Mouse (Mus musculus): Measurements from ENCODE around the gene Msgn1.
A peak's percentile ranks its signal among the peaks of the same experiment; 100 is the strongest.

The Msgn1 gene

GRCm38 (mm10) chr12:11208872-11209271, at the start of gene Msgn1:
Msgn1 (minus strand) TSS chr12:11208972.
- no peak for ATAC-seq (ENCODE audit: insufficient number of reproducible peaks, low FRiP score, low TSS enrichment)

GRCm38 (mm10) chr12:11250322-11250721, 41.5 kb upstream of the Msgn1 start:
- ATAC-seq (ENCODE audit: insufficient number of reproducible peaks, low FRiP score, low TSS enrichment): no peak

- no peak for ATAC-seq (ENCODE audit: insufficient number of reproducible peaks, low FRiP score, low TSS enrichment)
Observed at GRCm38 (mm10) chr12:11247460-11247859, 38.7 kb upstream of the Msgn1 start.

- ATAC-seq (ENCODE audit: insufficient number of reproducible peaks, low FRiP score, low TSS enrichment): no peak
Observed at GRCm38 (mm10) chr12:11235996-11236395, 27.2 kb upstream of the Msgn1 start.

- no peak for ATAC-seq (ENCODE audit: insufficient number of reproducible peaks, low FRiP score, low TSS enrichment)
Observed at GRCm38 (mm10) chr12:11230267-11230666, 21.5 kb upstream of the Msgn1 start.

- ATAC-seq (ENCODE audit: insufficient number of reproducible peaks, low FRiP score, low TSS enrichment): no peak
Observed at GRCm38 (mm10) chr12:11226529-11227268, 17.9 kb upstream of the Msgn1 start.

- no peak for ATAC-seq (ENCODE audit: insufficient number of reproducible peaks, low FRiP score, low TSS enrichment)
Observed at GRCm38 (mm10) chr12:11226123-11226522, 17.4 kb upstream of the Msgn1 start.

GRCm38 (mm10) chr12:11224722-11225121, 15.9 kb upstream of the Msgn1 start:
- no peak for ATAC-seq (ENCODE audit: insufficient number of reproducible peaks, low FRiP score, low TSS enrichment)

GRCm38 (mm10) chr12:11223090-11223489, 14.3 kb upstream of the Msgn1 start:
- no peak for ATAC-seq (ENCODE audit: insufficient number of reproducible peaks, low FRiP score, low TSS enrichment)

GRCm38 (mm10) chr12:11222566-11222965, 13.8 kb upstream of the Msgn1 start:
- ATAC-seq (ENCODE audit: insufficient number of reproducible peaks, low FRiP score, low TSS enrichment): no peak

GRCm38 (mm10) chr12:11221524-11222330, 13.0 kb upstream of the Msgn1 start:
- no peak for ATAC-seq (ENCODE audit: insufficient number of reproducible peaks, low FRiP score, low TSS enrichment)

GRCm38 (mm10) chr12:11217726-11218250, 9.0 kb upstream of the Msgn1 start:
- ATAC-seq (ENCODE audit: insufficient number of reproducible peaks, low FRiP score, low TSS enrichment): no peak

- no peak for ATAC-seq (ENCODE audit: insufficient number of reproducible peaks, low FRiP score, low TSS enrichment)
Observed at GRCm38 (mm10) chr12:11216454-11216853, 7.7 kb upstream of the Msgn1 start.

- no peak for ATAC-seq (ENCODE audit: insufficient number of reproducible peaks, low FRiP score, low TSS enrichment)
Observed at GRCm38 (mm10) chr12:11215555-11215954, 6.8 kb upstream of the Msgn1 start.

GRCm38 (mm10) chr12:11214776-11215175, 6.0 kb upstream of the Msgn1 start:
- ATAC-seq (ENCODE audit: insufficient number of reproducible peaks, low FRiP score, low TSS enrichment): no peak

GRCm38 (mm10) chr12:11212881-11213280, 4.1 kb upstream of the Msgn1 start:
- no peak for ATAC-seq (ENCODE audit: insufficient number of reproducible peaks, low FRiP score, low TSS enrichment)

- ATAC-seq (ENCODE audit: insufficient number of reproducible peaks, low FRiP score, low TSS enrichment): no peak
Observed at GRCm38 (mm10) chr12:11210361-11210760, 1.6 kb upstream of the Msgn1 start.

- ATAC-seq (ENCODE audit: insufficient number of reproducible peaks, low FRiP score, low TSS enrichment): no peak
Observed at GRCm38 (mm10) chr12:11209636-11210035, 864 bp upstream of the Msgn1 start.

- no peak for ATAC-seq (ENCODE audit: insufficient number of reproducible peaks, low FRiP score, low TSS enrichment)
Observed at GRCm38 (mm10) chr12:11206321-11206720, 2.5 kb downstream of the Msgn1 start.

- ATAC-seq (ENCODE audit: insufficient number of reproducible peaks, low FRiP score, low TSS enrichment): peak; percentile 65
Observed at GRCm38 (mm10) chr12:11203694-11204665, 4.8 kb downstream of the Msgn1 start.
